Mouse (Mus musculus) E14TG2a.4 (cell line): Measurements from ENCODE around the gene Mrps2.

Experiments
- CTCF ChIP-seq: conservative IDR thresholded peaks from 2 replicates; pipeline ENCODE4 v1.5.1; 2014; ENCODE audit warnings: low read length
- NANOG ChIP-seq: IDR thresholded peaks from 2 replicates; pipeline ENCODE4 v1.6.1; 2014; ENCODE audit warnings: borderline replicate concordance, low read length, mixed read lengths

DNA sequence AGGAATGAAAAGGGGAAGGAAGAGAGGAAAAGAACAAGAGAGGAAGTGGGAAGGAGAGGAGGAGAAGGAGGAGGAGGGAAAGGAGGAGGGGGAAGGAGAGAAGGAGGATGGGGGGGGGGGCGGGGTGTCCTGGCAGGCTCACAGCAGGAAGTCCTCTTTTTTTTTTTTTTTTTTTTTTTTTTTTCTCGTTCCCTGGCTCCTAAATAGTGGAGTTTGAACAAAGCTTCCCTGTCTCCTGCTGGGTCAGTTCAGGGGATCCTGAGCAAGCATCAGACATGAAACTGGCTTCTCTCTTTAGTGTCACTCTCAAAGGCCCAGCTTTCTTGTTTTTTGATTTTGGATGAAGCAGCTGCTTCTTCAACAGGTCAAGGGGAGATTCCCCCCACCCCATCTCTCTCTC is 34.4 kb upstream of the Mrps2 start:
- TF ChIP-seq CTCF (no peak), NANOG (no peak)
